Mouse (Mus musculus) ES-CJ7 (cell line): ENCODE results near the gene Gng12.

Source experiments
- DNase-seq: peaks from one replicate; pipeline ENCODE4 v3.0.0; 2011; ENCODE audit warnings: low read depth, low spot score

The Gng12 gene

GRCm38 (mm10) chr6:67050063-67050462, 153.9 kb downstream of the Gng12 start:
- no peak for DNase-seq

- DNase-seq = no peak
Observed at GRCm38 (mm10) chr6:67056108-67056888, 160.1 kb downstream of the Gng12 start.

- DNase-seq = no peak
Observed at GRCm38 (mm10) chr6:67056889-67057564, 160.8 kb downstream of the Gng12 start.

- DNase-seq = no peak
Observed at GRCm38 (mm10) chr6:67057574-67057973, 161.4 kb downstream of the Gng12 start.

GRCm38 (mm10) chr6:67057991-67058696, 161.9 kb downstream of the Gng12 start:
- no peak for DNase-seq

- peak; percentile 39 for DNase-seq
Observed at GRCm38 (mm10) chr6:67060057-67060456, 163.9 kb downstream of the Gng12 start.

GRCm38 (mm10) chr6:67069219-67069762, 173.1 kb downstream of the Gng12 start:
- no peak for DNase-seq

GRCm38 (mm10) chr6:67069800-67070315, 173.7 kb downstream of the Gng12 start:
- DNase-seq = no peak
